Mouse (Mus musculus) hindbrain, postnatal 0 days (tissue): ENCODE results near the gene Sycp2. TPM values are rescaled to one million over a fixed set of nuclear protein-coding genes. Genes with fewer than 3 reads are reported as not detected.

Source experiments
- ATAC-seq: fragments of 200-750 bp; cut with Nextera tagmentation; 2 replicates; pipeline ENCODE4 v1.8.0; 2017; ENCODE audit warnings: mild to moderate bottlenecking, moderate TSS enrichment, moderate library complexity
- DNase-seq: peaks from one replicate; pipeline ENCODE4 v3.0.0-alpha.2; 2015; ENCODE audit warnings: low spot score
- H3K27ac ChIP-seq: fragments of 300-500 bp; sonication (generic); 2 replicates; pipeline ENCODE4 v1.5.1; 2014; ENCODE audit warnings: mild to moderate bottlenecking
- H3K27me3 ChIP-seq: fragments of 300-500 bp; sonication (generic); 2 replicates; pipeline ENCODE4 v1.6.1; 2014; ENCODE audit warnings: low read length, mixed read lengths; ENCODE audit not compliant: insufficient read depth
- H3K36me3 ChIP-seq: fragments of 300-500 bp; sonication (generic); 2 replicates; pipeline ENCODE4 v1.6.1; 2014; ENCODE audit warnings: low read length, mixed read lengths; ENCODE audit not compliant: insufficient read depth
- H3K4me1 ChIP-seq: fragments of 300-500 bp; sonication (generic); 2 replicates; pipeline ENCODE4 v1.6.1; 2014; ENCODE audit warnings: antibody characterized with exemption, low read length, mixed read lengths; ENCODE audit not compliant: insufficient read depth
- H3K4me2 ChIP-seq: fragments of 300-500 bp; sonication (generic); 2 replicates; pipeline ENCODE4 v1.6.1; 2014; ENCODE audit warnings: low read depth, mild to moderate bottlenecking, low read length, moderate library complexity, mixed read lengths
- H3K4me3 ChIP-seq: fragments of 300-500 bp; sonication (generic); 2 replicates; pipeline ENCODE4 v1.5.1; 2014; ENCODE audit warnings: low read length
- H3K9ac ChIP-seq: fragments of 300-500 bp; sonication (generic); replicated peaks from 2 replicates; pipeline ENCODE4 v1.6.1; 2014; ENCODE audit warnings: mild to moderate bottlenecking, low read length, moderate library complexity, mixed read lengths
- H3K9me3 ChIP-seq: fragments of 300-500 bp; sonication (generic); 2 replicates; pipeline ENCODE4 v1.6.1; 2016; ENCODE audit warnings: low read length, mixed read lengths
- CTCF ChIP-seq: IDR thresholded peaks from 2 replicates; pipeline ENCODE4 v1.5.1; 2016; ENCODE audit warnings: antibody characterized with exemption, control low read depth, low read depth
- WGBS: fragments of 180-500 bp; shearing (Covaris S2); extraction: QIAGEN DNeasy Blood & Tissue Kit; methylation state at CpG from one replicate; pipeline ENCODE4 v1.1.7; 2014; 5-methylcytosine and 5-hydroxymethylcytosine counted together
- polyA plus RNA-seq: library from polyadenylated mRNA; unstranded; fragments of >200 nt; fragmentation: Nextera tagmentation; extraction: Ambion mirVana; gene quantifications from 2 replicates; pipeline ENCODE4 v1.2.1, GENCODE M21; 2015
- total RNA-seq: library from RNA; depleted of rRNA; stranded (reverse); fragments of >200 nt; gene quantifications from 2 replicates; pipeline ENCODE4 v1.2.3, GENCODE M21; 2014

Sycp2 gene
- total and polyA plus RNA-seq, 2 experiments from 2014 or later, result 0.26 to 0.31 TPM

GRCm38 (mm10) chr2:178327466-178328040, 79.9 kb downstream of the Sycp2 start:
- Histone ChIP-seq H3K4me1 (peaks cover 12% of the 10 kb centered on the region; the same call in 1 of the 2 replicates), H3K4me3 (peak overlapping the region; percentile 26), H3K4me2 (peak overlapping the region; percentile 52), H3K27ac (peak overlapping the region; percentile 69), H3K36me3 (peaks cover 7% of the 10 kb centered on the region; the same call in 1 of the 2 replicates), H3K9me3 (no peaks in the 10 kb centered on the region), H3K27me3 (no peaks in the 10 kb centered on the region), H3K9ac (peak overlapping the region; percentile 5; the same call in 1 of the 2 replicates)
- DNase-seq, result peak; percentile 91
- 11% methylated on average over 11 of the region's 12 CpGs for WGBS
- no peak for TF ChIP-seq CTCF
- peak; percentile 94 for ATAC-seq

DNA sequence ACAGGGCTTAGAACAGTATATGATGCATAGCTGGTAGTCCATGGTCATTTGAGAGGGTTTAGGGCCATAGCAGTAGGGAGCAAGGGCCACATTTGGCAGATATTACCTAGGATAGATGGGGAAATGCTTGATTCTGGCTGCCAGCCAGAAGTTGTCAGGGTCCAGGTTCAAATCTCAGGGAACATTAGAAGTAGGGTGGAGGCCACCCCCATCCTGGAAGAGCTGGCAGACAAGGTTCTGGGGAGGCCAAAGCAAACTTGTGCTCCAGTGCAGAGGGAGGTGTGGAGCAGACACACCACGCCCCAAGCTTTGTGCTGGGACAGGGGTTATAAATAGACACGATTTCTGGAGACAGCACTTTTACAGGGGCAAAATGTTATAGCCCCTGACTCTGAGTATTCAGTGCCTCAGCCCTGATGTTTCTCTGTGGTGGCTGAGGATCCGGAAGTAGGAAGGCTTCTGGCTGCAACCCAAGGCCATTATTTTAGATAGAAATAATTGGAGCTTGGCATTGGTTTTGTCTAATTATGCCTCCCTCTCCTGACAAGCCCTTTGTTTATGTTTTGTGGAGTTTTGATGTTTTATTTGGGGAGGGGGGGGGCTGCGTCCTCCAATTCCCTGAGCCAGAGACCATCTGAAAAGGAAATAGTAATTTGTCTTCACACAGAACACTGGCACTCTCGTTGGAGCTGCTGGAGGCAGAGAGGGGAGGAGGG, 80.6 kb downstream of the Sycp2 start:
- Histone ChIP-seq H3K27ac (peak overlapping the region; percentile 69), H3K9ac (no peak overlapping the region), H3K4me1 (peaks cover 12% of the 10 kb centered on the region; the same call in 1 of the 2 replicates), H3K4me2 (peak overlapping the region; percentile 52), H3K9me3 (no peaks in the 10 kb centered on the region), H3K27me3 (no peaks in the 10 kb centered on the region), H3K4me3 (peak overlapping the region; percentile 26; the same call in 1 of the 2 replicates), H3K36me3 (peaks cover under 1% of the 10 kb centered on the region; the same call in 1 of the 2 replicates)
- DNase-seq (no peak), ATAC-seq (peak; percentile 24; the same call in 1 of the 2 replicates)
- TF ChIP-seq CTCF, result no peak
- 21% methylated on average over 5 of the region's 5 CpGs for WGBS

DNA sequence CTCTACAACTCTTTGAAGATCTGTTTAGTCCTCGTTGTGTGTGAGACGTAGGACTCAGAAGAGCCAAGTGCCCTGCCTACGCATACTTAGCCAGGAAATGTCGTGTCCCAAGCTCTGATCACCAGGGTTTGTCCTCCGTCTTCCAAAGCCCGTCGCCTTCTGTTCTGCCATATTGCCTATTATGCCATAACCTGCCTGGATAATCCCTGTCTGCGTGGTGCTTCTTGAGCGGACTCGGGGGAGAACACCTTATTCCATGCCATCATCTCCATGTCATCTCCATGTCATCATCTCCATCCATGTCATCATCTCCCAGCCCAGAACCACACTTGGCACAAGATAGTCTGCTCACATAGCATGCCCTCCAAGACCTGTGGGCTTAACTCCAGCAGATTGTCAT, 81.4 kb downstream of the Sycp2 start:
- 94% methylated on average over 10 of the region's 10 CpGs for WGBS
- ATAC-seq, result no peak
- TF ChIP-seq CTCF, result no peak
- Histone ChIP-seq H3K4me2 (no peak overlapping the region), H3K9me3 (no peaks in the 10 kb centered on the region), H3K9ac (no peak overlapping the region), H3K4me3 (no peak overlapping the region), H3K36me3 (no peaks in the 10 kb centered on the region), H3K27me3 (no peaks in the 10 kb centered on the region), H3K27ac (no peak overlapping the region), H3K4me1 (peaks cover 12% of the 10 kb centered on the region; the same call in 1 of the 2 replicates)
- no peak for DNase-seq

DNA sequence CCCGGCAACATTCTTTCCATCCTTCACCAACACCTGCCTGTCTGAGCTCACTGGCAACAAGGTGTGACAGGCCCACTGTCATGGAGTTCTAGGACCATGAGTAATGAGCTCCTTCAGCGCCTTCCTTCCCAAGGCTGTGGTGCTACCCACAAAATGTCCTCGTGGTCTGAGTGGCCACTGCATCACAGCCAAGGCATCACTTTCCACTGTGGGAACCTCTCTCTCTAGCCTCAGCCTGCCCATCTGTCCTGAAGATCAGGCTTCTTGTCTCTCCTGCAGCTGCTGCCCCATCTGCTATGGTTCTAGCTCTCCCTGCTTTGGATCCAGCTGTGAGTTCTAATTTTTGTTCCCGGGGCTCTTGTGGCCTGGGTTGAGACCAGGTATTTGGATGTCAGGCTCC, 82.7 kb downstream of the Sycp2 start:
- DNase-seq, result no peak
- no peak overlapping the region for H3K27ac ChIP-seq
- H3K4me2 ChIP-seq, result no peak overlapping the region
- H3K4me1 ChIP-seq, result peaks cover 12% of the 10 kb centered on the region; the same call in 1 of the 2 replicates
- no peaks in the 10 kb centered on the region for H3K27me3 ChIP-seq
- H3K9me3 ChIP-seq, result no peaks in the 10 kb centered on the region
- no peak overlapping the region for H3K9ac ChIP-seq
- ATAC-seq, result no peak
- no peak overlapping the region for H3K4me3 ChIP-seq
- no peak for TF ChIP-seq CTCF
- WGBS, result 80% methylated on average over 4 of the region's 4 CpGs
- no peaks in the 10 kb centered on the region for H3K36me3 ChIP-seq

DNA sequence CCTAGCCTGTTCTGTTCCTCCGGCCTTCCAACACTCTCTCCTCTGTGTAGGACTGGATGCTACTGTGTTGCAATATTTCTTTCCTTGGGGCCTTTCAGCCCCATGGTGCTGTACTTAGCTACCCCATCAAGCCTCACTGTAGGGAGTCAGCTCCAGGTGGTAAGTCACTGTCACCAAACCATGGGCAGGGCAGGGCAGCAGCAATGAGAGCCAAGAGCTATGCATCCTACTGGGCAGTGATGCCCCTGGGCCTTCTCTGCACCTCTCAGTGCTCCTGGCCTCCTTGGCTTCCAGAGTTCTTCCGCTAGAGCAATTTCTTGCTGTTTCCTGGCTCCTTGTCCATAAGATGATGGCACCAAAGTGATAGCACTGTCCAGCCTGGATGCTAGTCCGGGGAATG, 83.1 kb downstream of the Sycp2 start:
- Histone ChIP-seq H3K36me3 (no peaks in the 10 kb centered on the region), H3K4me2 (no peak overlapping the region), H3K27ac (no peak overlapping the region), H3K27me3 (no peaks in the 10 kb centered on the region), H3K4me1 (peaks cover 12% of the 10 kb centered on the region; the same call in 1 of the 2 replicates), H3K4me3 (no peak overlapping the region), H3K9ac (no peak overlapping the region), H3K9me3 (no peaks in the 10 kb centered on the region)
- no peak for TF ChIP-seq CTCF
- ATAC-seq (no peak), DNase-seq (no peak)
- WGBS, result 93% methylated on average over 3 of the region's 3 CpGs

DNA sequence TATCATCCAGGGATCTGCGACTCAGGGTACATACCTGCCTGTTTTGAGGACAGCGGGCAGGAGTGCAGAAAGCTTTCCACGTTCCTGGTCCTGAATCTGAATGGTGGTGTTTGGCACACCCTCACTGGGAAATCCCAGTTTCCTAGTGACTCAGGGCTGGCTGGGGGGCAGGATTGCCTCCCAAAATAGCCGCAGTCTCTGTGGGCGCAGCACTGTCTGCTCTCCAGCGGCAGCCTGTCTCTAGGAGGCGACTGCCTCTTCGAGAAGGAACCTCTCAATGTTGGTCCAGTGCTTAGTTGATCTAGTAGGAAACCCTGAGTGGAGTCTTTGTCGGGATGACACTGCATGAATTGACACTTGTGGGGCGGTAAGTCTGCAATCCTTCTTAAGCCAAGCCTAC, 86.2 kb downstream of the Sycp2 start:
- TF ChIP-seq CTCF, result no peak
- Histone ChIP-seq H3K9me3 (no peaks in the 10 kb centered on the region), H3K4me3 (no peak overlapping the region), H3K4me2 (no peak overlapping the region), H3K9ac (no peak overlapping the region), H3K27me3 (no peaks in the 10 kb centered on the region), H3K4me1 (no peaks in the 10 kb centered on the region), H3K36me3 (no peaks in the 10 kb centered on the region), H3K27ac (no peak overlapping the region)
- no peak for ATAC-seq
- 88% methylated on average over 10 of the region's 10 CpGs for WGBS
- no peak for DNase-seq

- ATAC-seq (no peak), DNase-seq (no peak)
- no peaks in the 10 kb centered on the region for H3K4me1 ChIP-seq
- H3K27ac ChIP-seq, result no peak overlapping the region
- no peak overlapping the region for H3K4me3 ChIP-seq
- no peak overlapping the region for H3K9ac ChIP-seq
- H3K36me3 ChIP-seq, result peaks cover 2% of the 10 kb centered on the region; the same call in 1 of the 2 replicates
- H3K4me2 ChIP-seq, result no peak overlapping the region
- WGBS, result 84% methylated on average over 7 of the region's 7 CpGs
- H3K27me3 ChIP-seq, result no peaks in the 10 kb centered on the region
- H3K9me3 ChIP-seq, result no peaks in the 10 kb centered on the region
- TF ChIP-seq CTCF, result no peak
These were observed 87.7 kb downstream of the Sycp2 start for GRCm38 (mm10) chr2:178319766-178320165.
